ENCODE assay signal across 8 mouse cellular contexts in the genomic region with DNA sequence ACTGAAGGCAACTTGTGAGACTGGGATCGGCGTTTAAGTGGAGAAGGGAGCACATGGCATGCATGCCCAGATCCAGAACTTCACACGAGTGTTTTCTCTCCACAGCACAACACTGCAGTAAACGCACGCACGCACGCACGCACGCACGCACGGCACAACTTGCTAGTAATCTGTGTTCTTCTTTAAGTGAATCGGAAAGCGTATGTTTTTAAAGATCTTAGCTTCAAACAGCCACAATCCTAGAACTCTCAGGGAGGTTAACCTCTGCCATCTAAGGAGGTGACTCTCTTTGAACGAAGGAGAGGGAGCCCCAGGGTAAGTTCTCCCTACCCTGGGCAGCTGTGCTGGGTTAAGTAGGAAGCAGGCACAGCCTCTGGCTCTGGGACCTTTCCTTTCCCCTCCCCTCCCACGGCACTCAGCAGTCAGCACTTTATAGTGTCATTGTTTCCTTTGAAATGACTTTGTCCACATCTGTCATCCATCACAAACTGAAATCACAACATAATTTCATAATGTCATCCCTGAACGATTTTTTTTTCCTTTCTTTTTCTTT.
DNase-seq lines count a peak whose midpoint lies in the region; ATAC-seq lines count a peak whose summit lies in the region.

No protein-coding gene starts in this region.

- WGBS in kidney, embryonic 15.5 days: 17% methylated on average over 16 of the region's 16 CpGs
- WGBS in embryonic facial prominence, embryonic 14.5 days: 30% methylated on average over 16 of the region's 16 CpGs
- WGBS in hindbrain, embryonic 11.5 days: 40% methylated on average over 16 of the region's 16 CpGs
- whole genome bisulfite sequencing in midbrain, embryonic 14.5 days: 39% methylated on average over 16 of the region's 16 CpGs

- H3K4me1 ChIP-seq in kidney, embryonic 15.5 days: peaks cover 52% of the 10 kb centered on the region
- H3K4me1 ChIP-seq in embryonic facial prominence, embryonic 14.5 days (ENCODE audit: control insufficient read depth, insufficient read depth, low read length): peaks cover 35% of the 10 kb centered on the region
- peaks cover 18% of the 10 kb centered on the region for H3K4me1 ChIP-seq in hindbrain, embryonic 11.5 days (replicated peaks; ENCODE audit: control insufficient read depth, insufficient read depth, low read length)
- peaks cover 43% of the 10 kb centered on the region for H3K4me1 ChIP-seq in midbrain, embryonic 14.5 days (ENCODE audit: control insufficient read depth, insufficient read depth, low read length)

- peak; percentile 31; the same call in 1 of the 2 replicates for ATAC-seq in kidney, embryonic 15.5 days (replicated peaks; ENCODE audit: low FRiP score)
- no peak for ATAC-seq in embryonic facial prominence, embryonic 14.5 days (ENCODE audit: low read depth)
- peak; percentile 50 for ATAC-seq in hindbrain, embryonic 11.5 days (ENCODE audit: low FRiP score)
- no peak for ATAC-seq in midbrain, embryonic 14.5 days (ENCODE audit: low FRiP score, low TSS enrichment)

- peak overlapping the region; percentile 8 for H3K4me3 ChIP-seq in kidney, embryonic 15.5 days (replicated peaks)
- H3K4me3 ChIP-seq in embryonic facial prominence, embryonic 14.5 days (ENCODE audit: low read depth, low read length): peak overlapping the region; percentile 13
- no peak overlapping the region for H3K4me3 ChIP-seq in hindbrain, embryonic 11.5 days (ENCODE audit: low read depth, low read length)
- H3K4me3 ChIP-seq in midbrain, embryonic 14.5 days (replicated peaks; ENCODE audit: low read depth, low read length): no peak overlapping the region

- H3K9ac ChIP-seq in kidney, embryonic 15.5 days: no peak overlapping the region
- H3K9ac ChIP-seq in embryonic facial prominence, embryonic 14.5 days (ENCODE audit: low read depth, low read length): peak overlapping the region; percentile 34; the same call in 1 of the 2 replicates
- H3K9ac ChIP-seq in hindbrain, embryonic 11.5 days (ENCODE audit: low read depth, low read length): no peak overlapping the region
- no peak overlapping the region for H3K9ac ChIP-seq in midbrain, embryonic 14.5 days (replicated peaks; ENCODE audit: low read length)

- no peaks in the 10 kb centered on the region for H3K36me3 ChIP-seq in kidney, embryonic 15.5 days
- 0 out of 2 replicates have a peak, but pooled peaks cover 4% of the 10 kb centered on the region for H3K36me3 ChIP-seq in embryonic facial prominence, embryonic 14.5 days (ENCODE audit: control insufficient read depth, insufficient read depth, low read length)
- H3K36me3 ChIP-seq in hindbrain, embryonic 11.5 days (ENCODE audit: control insufficient read depth, insufficient read depth, low read length): no peaks in the 10 kb centered on the region
- H3K36me3 ChIP-seq in midbrain, embryonic 14.5 days (ENCODE audit: control insufficient read depth, insufficient read depth, low read length): no peaks in the 10 kb centered on the region

- H3K27ac ChIP-seq in kidney, embryonic 15.5 days: peak overlapping the region; percentile 82
- peak overlapping the region; percentile 52; the same call in 1 of the 2 replicates for H3K27ac ChIP-seq in embryonic facial prominence, embryonic 14.5 days (replicated peaks; ENCODE audit: low read depth, low read length)
- H3K27ac ChIP-seq in hindbrain, embryonic 11.5 days (ENCODE audit: low read depth, low read length): peak overlapping the region; percentile 55; the same call in 1 of the 2 replicates
- H3K27ac ChIP-seq in midbrain, embryonic 14.5 days (replicated peaks; ENCODE audit: low read depth, low read length): no peak overlapping the region

- DNase-seq in kidney, adult 18-20 months: no peak
- DNase-seq in embryonic facial prominence, embryonic 14.5 days (ENCODE audit: low spot score): peak; percentile 23
- DNase-seq in hindbrain, embryonic 11.5 days (ENCODE audit: low spot score): peak; percentile 38
- peak; percentile 51 for DNase-seq in midbrain, embryonic 14.5 days
- no peak for DNase-seq in cerebellum, adult 9-10 months
- DNase-seq in urinary bladder, postnatal 14 days (ENCODE audit: low spot score): no peak
- DNase-seq in ovary, postnatal 14 days (ENCODE audit: low spot score): no peak

- H3K27me3 ChIP-seq in kidney, embryonic 15.5 days: no peaks in the 10 kb centered on the region
- H3K27me3 ChIP-seq in embryonic facial prominence, embryonic 14.5 days (replicated peaks; ENCODE audit: control insufficient read depth, insufficient read depth, low read length): no peaks in the 10 kb centered on the region
- H3K27me3 ChIP-seq in hindbrain, embryonic 11.5 days (ENCODE audit: control insufficient read depth, insufficient read depth, low read length): no peaks in the 10 kb centered on the region
- no peaks in the 10 kb centered on the region for H3K27me3 ChIP-seq in midbrain, embryonic 14.5 days (ENCODE audit: control insufficient read depth, insufficient read depth, low read length)

- no peaks in the 10 kb centered on the region for H3K9me3 ChIP-seq in kidney, embryonic 15.5 days (replicated peaks)
- H3K9me3 ChIP-seq in embryonic facial prominence, embryonic 14.5 days (ENCODE audit: control insufficient read depth, low read length): no peaks in the 10 kb centered on the region
- H3K9me3 ChIP-seq in hindbrain, embryonic 11.5 days (ENCODE audit: control insufficient read depth, low read length): no peaks in the 10 kb centered on the region
- H3K9me3 ChIP-seq in midbrain, embryonic 14.5 days (ENCODE audit: control insufficient read depth, low read length): no peaks in the 10 kb centered on the region

- peak overlapping the region; percentile 56 for H3K4me2 ChIP-seq in kidney, embryonic 15.5 days
- H3K4me2 ChIP-seq in embryonic facial prominence, embryonic 14.5 days (ENCODE audit: low read depth, low read length): peak overlapping the region; percentile 46
- no peak overlapping the region for H3K4me2 ChIP-seq in hindbrain, embryonic 11.5 days (replicated peaks; ENCODE audit: low read depth, low read length)
- peak overlapping the region; percentile 23 for H3K4me2 ChIP-seq in midbrain, embryonic 14.5 days (ENCODE audit: low read length)

Comparison
In these comparisons a context has a peak if more than half of its experiments do, and no peak if none do; other contexts are left out.
1. ATAC-seq: peak in kidney, embryonic 15.5 days (single experiment) and hindbrain, embryonic 11.5 days (single experiment); none in embryonic facial prominence, embryonic 14.5 days (single experiment) and midbrain, embryonic 14.5 days (single experiment).
2. H3K4me3 ChIP-seq: peak in kidney, embryonic 15.5 days (single experiment) and embryonic facial prominence, embryonic 14.5 days (single experiment); none in hindbrain, embryonic 11.5 days (single experiment) and midbrain, embryonic 14.5 days (single experiment).
3. DNase-seq: peak in embryonic facial prominence, embryonic 14.5 days (single experiment), hindbrain, embryonic 11.5 days (single experiment) and midbrain, embryonic 14.5 days (single experiment); none in kidney, adult 18-20 months (single experiment), cerebellum, adult 9-10 months (single experiment), urinary bladder, postnatal 14 days (single experiment) and ovary, postnatal 14 days (single experiment).